Mouse (Mus musculus) brain, embryonic 14.5 days (tissue): Measurements from ENCODE around the gene Zbtb12.

Experiments used
- CTCF ChIP-seq: fragments of 200-500 bp; IDR thresholded peaks from 2 replicates; pipeline ENCODE4 v1.5.1; 2012; ENCODE audit warnings: inconsistent platforms, mild to moderate bottlenecking, moderate library complexity, borderline replicate concordance; ENCODE audit not compliant: insufficient read depth, insufficient read length; ENCODE audit errors: extremely low read depth
- POLR2A ChIP-seq: fragments of 200-500 bp; IDR thresholded peaks from 2 replicates; pipeline ENCODE4 v1.6.1; 2012; ENCODE audit warnings: mild to moderate bottlenecking, inconsistent platforms, borderline replicate concordance; ENCODE audit not compliant: poor library complexity, insufficient read depth, insufficient read length, severe bottlenecking; ENCODE audit errors: extremely low read depth

DNA sequence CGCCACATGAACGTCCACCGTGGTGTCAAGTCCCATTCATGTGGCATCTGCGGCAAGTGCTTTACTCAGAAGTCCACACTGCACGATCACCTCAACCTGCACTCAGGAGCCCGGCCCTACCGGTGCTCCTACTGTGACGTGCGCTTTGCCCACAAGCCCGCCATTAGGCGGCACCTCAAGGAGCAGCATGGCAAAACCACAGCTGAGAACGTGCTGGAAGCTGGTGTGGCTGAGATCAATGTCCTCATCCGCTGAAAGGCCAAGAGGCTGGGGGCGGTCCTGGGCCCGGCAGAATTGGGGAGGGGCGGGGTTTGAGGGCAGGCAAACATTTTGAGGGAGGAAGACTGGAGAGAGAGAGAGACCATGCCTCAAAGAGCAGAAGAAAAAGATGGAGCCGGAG, 17.1 kb downstream of the Zbtb12 start:
- no peak for TF ChIP-seq CTCF
- no peak for TF ChIP-seq POLR2A
